Mouse (Mus musculus): ENCODE data around the gene Uchl4.

DNA sequence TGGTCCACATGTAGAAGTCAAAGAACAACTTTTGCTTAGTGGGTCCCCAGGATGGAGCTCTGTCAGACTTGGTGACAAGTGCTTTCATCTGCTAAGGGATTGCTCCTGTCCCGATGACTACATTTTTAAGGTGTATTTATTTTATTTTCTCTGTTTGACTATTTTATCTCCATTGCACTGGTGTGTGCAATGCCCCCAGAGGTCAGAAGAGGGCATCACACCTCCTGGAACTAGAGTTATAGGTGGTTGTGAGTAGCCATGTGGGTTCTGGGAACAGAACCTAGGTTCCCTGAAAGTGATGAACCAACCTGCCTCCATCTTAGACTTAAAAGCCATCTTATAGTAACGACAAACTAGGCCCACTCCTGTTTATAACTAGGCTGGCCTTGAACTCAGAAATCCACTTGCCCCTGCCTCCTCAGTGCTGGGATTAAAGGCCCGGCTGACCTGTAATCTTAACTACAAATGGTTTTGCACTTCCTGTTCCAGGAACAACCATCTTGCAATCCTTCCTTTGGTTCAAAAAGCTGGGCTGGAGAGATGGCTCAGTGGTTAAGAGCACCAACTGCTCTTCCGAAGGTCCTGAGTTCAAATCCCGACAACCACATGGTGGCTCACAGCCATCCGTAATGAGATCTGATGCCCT lies 43.8 kb downstream of the Uchl4 start:
- TF ChIP-seq POLR2A (IDR thresholded peaks at IDR 0.05; ENCODE audit: low read depth, low read length) (no peak), CTCF (IDR thresholded peaks at IDR 0.05; ENCODE audit: borderline replicate concordance, insufficient read depth, low read length) (no peak)

Data from embryonic fibroblast, embryonic 13.5 days (primary cell).